Mouse (Mus musculus): Measurements from ENCODE around the gene Isoc2b. TPM values are rescaled to one million over a fixed set of nuclear protein-coding genes. Genes with fewer than 3 reads are reported as not detected.

The Isoc2b gene
- polyA plus RNA-seq, 1 experiment from 2014 or later = 2.6 TPM

DNA sequence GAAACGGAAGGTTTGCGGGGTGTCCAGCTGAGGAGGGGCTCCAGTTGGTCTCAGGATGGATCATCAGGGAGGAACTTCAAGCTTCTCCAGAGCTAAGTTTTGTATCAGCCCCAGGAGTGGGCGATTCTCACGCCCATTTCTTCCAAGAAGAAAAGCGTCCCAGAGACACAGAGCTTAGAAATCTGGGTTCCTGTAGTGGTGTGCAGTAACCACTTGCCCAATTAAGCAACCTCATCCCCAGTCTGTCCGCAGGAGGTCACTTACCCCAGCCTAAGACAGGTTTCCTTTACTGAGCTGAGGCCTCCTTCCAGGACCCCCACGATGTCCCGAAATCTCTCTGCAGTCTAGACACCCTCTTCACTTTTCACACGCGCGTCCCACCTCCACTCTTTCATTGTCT is 7.2 kb upstream of the Isoc2b start:
- H3K27me3 ChIP-seq (ENCODE audit: control insufficient read depth, insufficient read depth, low read length) = no peaks in the 10 kb centered on the region
- WGBS = 8% methylated on average over 11 of the region's 11 CpGs
- no peaks in the 10 kb centered on the region for H3K9me3 ChIP-seq (ENCODE audit: control insufficient read depth, low read length)
- no peak overlapping the region for H3K27ac ChIP-seq (ENCODE audit: low read depth, low read length)
- peak overlapping the region; percentile 41 for H3K4me3 ChIP-seq (ENCODE audit: low read depth, low read length)
- H3K4me1 ChIP-seq (ENCODE audit: control insufficient read depth, insufficient read depth, low read length) = peaks cover 4% of the 10 kb centered on the region
- H3K4me2 ChIP-seq = peak overlapping the region; percentile 89
- no peaks in the 10 kb centered on the region for H3K36me3 ChIP-seq (ENCODE audit: control insufficient read depth, insufficient read depth, low read length)
- ATAC-seq (ENCODE audit: low FRiP score) (peak; percentile 31), DNase-seq (ENCODE audit: low spot score, missing footprints) (no peak)
- peak overlapping the region; percentile 63 for H3K9ac ChIP-seq (ENCODE audit: low read length)

DNA sequence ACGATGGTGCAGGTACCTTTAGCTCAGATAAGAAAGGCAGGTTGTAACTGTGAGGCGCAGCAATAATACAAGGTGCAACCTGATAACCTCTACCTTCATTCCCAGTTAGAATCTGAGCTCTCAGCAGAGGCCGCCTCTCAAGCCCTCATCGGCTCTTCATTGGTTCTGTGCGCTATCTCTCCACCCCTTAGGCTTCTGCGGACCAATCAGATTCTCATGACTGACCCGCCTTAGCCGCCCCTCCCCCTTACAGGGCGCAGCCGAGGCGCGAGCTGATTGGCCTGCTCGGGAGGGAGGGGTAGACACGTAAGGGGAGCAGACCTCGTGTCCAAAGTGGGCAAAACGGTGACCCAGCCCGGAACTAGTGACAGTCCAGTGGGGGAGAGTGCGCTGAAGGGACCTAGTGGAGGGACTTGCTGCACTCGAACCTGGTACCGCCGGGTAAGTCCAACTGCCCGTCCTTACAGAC is 6.7 kb upstream of the Isoc2b start, which contains the start of gene Isoc2a:
Gene Isoc2a (plus strand): TSS at position 401 of the 469 bp plus-strand sequence.
- no peaks in the 10 kb centered on the region for H3K27me3 ChIP-seq (ENCODE audit: control insufficient read depth, insufficient read depth, low read length)
- H3K27ac ChIP-seq (ENCODE audit: low read depth, low read length) = no peak within 1 kb of the TSS
- peaks cover 4% of the 10 kb centered on the region for H3K4me1 ChIP-seq (ENCODE audit: control insufficient read depth, insufficient read depth, low read length)
- H3K9ac ChIP-seq (ENCODE audit: low read length) = peak within 1 kb of the TSS; percentile 63
- WGBS = under 1% methylated on average over 22 of the region's 22 CpGs
- H3K36me3 ChIP-seq (ENCODE audit: control insufficient read depth, insufficient read depth, low read length) = no peaks in the 10 kb centered on the region
- peak within 1 kb of the TSS; percentile 89 for H3K4me2 ChIP-seq
- no peaks in the 10 kb centered on the region for H3K9me3 ChIP-seq (ENCODE audit: control insufficient read depth, low read length)
- DNase-seq (ENCODE audit: low spot score, missing footprints) = peak; percentile 97
- H3K4me3 ChIP-seq (ENCODE audit: low read depth, low read length) = peak within 1 kb of the TSS; percentile 41
- ATAC-seq (ENCODE audit: low FRiP score) = peak; percentile 100

DNA sequence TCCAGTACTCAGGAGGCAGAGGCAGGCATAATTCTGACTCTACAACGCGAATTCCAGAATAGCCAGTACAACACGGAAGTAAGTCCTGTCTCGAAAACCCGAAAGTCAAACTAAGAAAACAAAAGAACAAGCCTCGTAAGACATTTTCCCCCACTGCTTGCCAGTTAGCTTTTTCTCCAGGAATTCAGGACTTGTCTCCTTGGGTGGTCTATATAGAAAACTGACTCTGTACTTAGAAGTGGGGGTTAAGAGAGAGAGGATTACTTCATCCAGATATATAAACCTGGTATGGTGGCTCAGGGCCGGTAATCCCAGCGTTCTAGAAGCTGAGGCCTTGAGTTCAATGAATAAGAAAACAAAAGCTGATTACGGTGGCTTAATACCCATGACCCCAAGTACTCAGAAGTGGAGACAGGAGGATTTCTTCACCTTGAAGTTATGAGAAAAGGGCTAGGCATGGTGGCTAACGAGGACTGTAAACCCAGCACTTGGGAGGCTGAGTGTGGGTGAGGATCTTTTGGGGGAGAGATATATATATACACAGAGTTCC is 3.4 kb downstream of the Isoc2b start:
- 34% methylated on average over 10 of the region's 10 CpGs for WGBS
- Histone ChIP-seq H3K9me3 (ENCODE audit: control insufficient read depth, low read length) (no peaks in the 10 kb centered on the region), H3K36me3 (ENCODE audit: control insufficient read depth, insufficient read depth, low read length) (no peaks in the 10 kb centered on the region), H3K4me3 (ENCODE audit: low read depth, low read length) (peak overlapping the region; percentile 56), H3K9ac (ENCODE audit: low read length) (peak overlapping the region; percentile 75), H3K27ac (ENCODE audit: low read depth, low read length) (no peak overlapping the region), H3K27me3 (ENCODE audit: control insufficient read depth, insufficient read depth, low read length) (no peaks in the 10 kb centered on the region), H3K4me2 (peak overlapping the region; percentile 57), H3K4me1 (ENCODE audit: control insufficient read depth, insufficient read depth, low read length) (peaks cover 4% of the 10 kb centered on the region; the same call in 1 of the 2 replicates)
- no peak for ATAC-seq (ENCODE audit: low FRiP score)
- DNase-seq (ENCODE audit: low spot score, missing footprints) = no peak

DNA sequence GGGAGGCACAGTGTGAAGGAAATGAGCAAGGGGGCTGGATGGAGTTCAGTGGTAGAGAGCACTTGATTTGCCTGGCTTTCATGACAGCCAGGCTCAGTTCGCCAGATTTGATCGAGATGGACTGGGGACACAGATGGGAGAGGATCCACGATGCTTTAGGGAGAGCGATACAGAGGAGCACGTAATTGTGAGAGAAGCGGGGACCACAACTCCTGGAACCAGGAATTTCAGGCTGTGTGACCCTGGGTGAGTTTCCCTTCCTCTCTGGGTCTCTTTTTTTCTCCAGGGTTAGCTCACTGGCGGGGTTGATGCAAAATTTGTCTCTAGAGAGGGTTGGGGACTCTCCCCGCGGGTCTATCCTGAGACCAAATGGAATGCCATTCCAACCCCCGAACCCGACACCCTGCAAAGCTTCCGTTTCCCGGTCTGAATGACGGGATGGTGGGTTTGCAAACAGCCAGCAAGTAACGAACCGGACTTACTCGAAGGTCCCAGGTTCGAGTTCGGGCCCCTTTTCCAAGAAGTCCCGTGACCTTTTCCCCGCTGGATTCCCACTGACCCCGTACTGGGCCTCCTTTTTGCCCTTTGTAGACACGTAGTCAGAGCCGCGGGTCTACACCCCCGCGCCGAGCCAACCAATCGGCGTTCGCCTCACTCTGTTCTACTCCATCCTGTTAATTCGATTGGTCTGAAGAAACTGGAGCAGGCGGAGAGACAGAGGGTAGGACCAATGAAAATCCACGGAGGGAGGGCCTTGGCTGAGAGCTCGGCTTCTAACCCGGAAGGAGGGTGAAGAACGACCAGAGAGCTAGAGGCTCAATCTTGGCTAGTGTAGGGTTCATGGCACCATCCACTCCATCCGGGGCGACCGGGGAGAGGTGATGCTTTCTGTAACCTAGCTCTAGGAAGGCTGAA is 4.2 kb downstream of the Isoc2b start:
- 5% methylated on average over 40 of the region's 40 CpGs for WGBS
- DNase-seq (ENCODE audit: low spot score, missing footprints) = peak; percentile 99
- H3K9ac ChIP-seq (ENCODE audit: low read length) = peak overlapping the region; percentile 75

DNA sequence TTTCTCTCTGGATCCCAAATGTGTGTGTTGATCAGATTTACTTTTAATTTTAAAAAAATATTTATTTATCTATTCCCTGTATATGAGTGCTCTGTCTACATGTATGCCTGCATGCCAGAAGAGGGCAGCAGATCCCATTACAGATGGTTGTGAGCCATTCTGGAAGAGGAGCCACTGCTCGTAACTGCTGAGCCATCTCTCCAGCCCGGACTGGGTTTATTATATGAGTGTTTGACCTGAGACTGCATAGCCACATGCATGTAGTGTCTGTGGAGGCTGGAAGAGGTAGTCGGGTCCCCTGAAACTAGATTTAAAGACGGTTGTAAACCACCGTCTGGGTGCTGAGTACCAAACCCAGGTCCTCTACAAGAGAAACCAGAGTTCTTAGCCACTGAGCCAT is 5.0 kb downstream of the Isoc2b start:
- ATAC-seq (ENCODE audit: low FRiP score) (no peak), DNase-seq (ENCODE audit: low spot score, missing footprints) (no peak)
- peak overlapping the region; percentile 57 for H3K4me2 ChIP-seq
- H3K9ac ChIP-seq (ENCODE audit: low read length) = no peak overlapping the region
- no peaks in the 10 kb centered on the region for H3K36me3 ChIP-seq (ENCODE audit: control insufficient read depth, insufficient read depth, low read length)
- no peak overlapping the region for H3K27ac ChIP-seq (ENCODE audit: low read depth, low read length)
- no peaks in the 10 kb centered on the region for H3K27me3 ChIP-seq (ENCODE audit: control insufficient read depth, insufficient read depth, low read length)
- H3K9me3 ChIP-seq (ENCODE audit: control insufficient read depth, low read length) = no peaks in the 10 kb centered on the region
- H3K4me1 ChIP-seq (ENCODE audit: control insufficient read depth, insufficient read depth, low read length) = peaks cover 4% of the 10 kb centered on the region; the same call in 1 of the 2 replicates
- 59% methylated on average over 5 of the region's 5 CpGs for WGBS
- no peak overlapping the region for H3K4me3 ChIP-seq (ENCODE audit: low read depth, low read length)

More for the DNA sequence above, 4.2 kb downstream of the Isoc2b start:
- H3K9me3 ChIP-seq (ENCODE audit: control insufficient read depth, low read length) = no peaks in the 10 kb centered on the region
- H3K36me3 ChIP-seq (ENCODE audit: control insufficient read depth, insufficient read depth, low read length) = no peaks in the 10 kb centered on the region
- H3K27me3 ChIP-seq (ENCODE audit: control insufficient read depth, insufficient read depth, low read length) = no peaks in the 10 kb centered on the region
- ATAC-seq (ENCODE audit: low FRiP score) = peak; percentile 100
- H3K4me1 ChIP-seq (ENCODE audit: control insufficient read depth, insufficient read depth, low read length) = peaks cover 4% of the 10 kb centered on the region; the same call in 1 of the 2 replicates
- H3K27ac ChIP-seq (ENCODE audit: low read depth, low read length) = no peak overlapping the region
- peak overlapping the region; percentile 56 for H3K4me3 ChIP-seq (ENCODE audit: low read depth, low read length)
- peak overlapping the region; percentile 57 for H3K4me2 ChIP-seq

DNA sequence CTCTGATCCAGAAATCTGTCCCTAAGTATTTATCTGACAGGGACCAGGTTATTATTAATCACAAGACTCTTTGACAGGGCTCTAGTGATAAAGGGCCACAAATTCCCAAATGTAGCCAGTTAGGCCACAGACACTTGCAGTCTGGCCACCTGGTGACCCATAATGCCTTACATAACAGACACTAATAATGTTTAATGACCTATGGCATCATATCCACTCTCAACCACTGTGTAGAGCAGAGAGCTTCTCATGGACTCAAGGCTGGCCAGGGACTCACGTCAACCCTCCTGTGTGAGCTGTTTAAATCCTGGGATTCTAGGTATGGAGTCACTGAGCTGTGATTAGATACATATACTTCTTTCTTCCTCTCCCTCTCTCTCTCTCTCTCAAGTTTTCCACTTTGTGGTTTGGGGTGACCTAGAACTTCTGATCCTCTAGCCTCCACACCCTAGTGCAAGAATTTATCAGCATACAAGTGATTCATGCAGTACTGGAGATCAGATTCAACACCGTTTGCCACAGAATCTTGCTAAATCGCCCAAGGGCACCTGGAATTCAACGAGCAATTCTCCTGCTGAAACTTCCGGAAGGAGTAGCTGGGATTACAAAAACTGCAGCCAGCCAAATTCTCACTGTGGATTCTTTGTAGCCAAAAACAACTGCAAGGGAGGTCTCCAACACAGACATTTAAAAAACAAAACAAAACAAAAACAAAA is 5.8 kb downstream of the Isoc2b start:
- H3K4me1 ChIP-seq (ENCODE audit: control insufficient read depth, insufficient read depth, low read length) = peaks cover 4% of the 10 kb centered on the region; the same call in 1 of the 2 replicates
- no peak for DNase-seq (ENCODE audit: low spot score, missing footprints)
- H3K27ac ChIP-seq (ENCODE audit: low read depth, low read length) = no peak overlapping the region
- H3K36me3 ChIP-seq (ENCODE audit: control insufficient read depth, insufficient read depth, low read length) = no peaks in the 10 kb centered on the region
- no peaks in the 10 kb centered on the region for H3K9me3 ChIP-seq (ENCODE audit: control insufficient read depth, low read length)
- ATAC-seq (ENCODE audit: low FRiP score) = no peak
- H3K27me3 ChIP-seq (ENCODE audit: control insufficient read depth, insufficient read depth, low read length) = no peaks in the 10 kb centered on the region
- no peak overlapping the region for H3K4me3 ChIP-seq (ENCODE audit: low read depth, low read length)
- no peak overlapping the region for H3K9ac ChIP-seq (ENCODE audit: low read length)
- 84% methylated on average over 5 of the region's 5 CpGs for WGBS
- no peak overlapping the region for H3K4me2 ChIP-seq

DNA sequence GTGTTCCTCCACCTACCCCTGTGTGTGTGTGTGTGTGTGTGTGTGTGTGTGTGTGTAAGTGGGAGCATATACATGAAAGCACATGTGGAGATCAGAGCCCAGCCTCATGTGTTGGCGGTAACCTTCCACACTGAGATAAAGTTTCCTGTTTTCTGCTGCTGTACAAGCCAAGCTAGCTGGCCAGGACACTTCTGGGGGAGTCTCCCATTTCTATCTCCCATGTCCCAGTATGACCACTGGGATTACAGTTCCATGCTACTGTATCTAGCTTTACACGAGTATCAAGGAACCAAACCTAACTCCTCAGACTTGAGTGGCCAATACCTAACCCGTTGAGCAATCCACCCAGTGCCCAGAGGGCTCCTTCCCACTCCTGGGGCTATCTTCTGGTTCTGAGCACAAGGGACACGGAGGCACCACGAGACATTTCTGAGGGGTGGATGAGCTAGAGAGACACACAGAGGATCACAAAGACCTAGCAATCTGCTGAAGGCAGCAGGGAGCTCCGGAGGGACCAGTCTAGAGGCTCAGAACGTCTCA is 6.4 kb downstream of the Isoc2b start:
- Histone ChIP-seq H3K36me3 (ENCODE audit: control insufficient read depth, insufficient read depth, low read length) (no peaks in the 10 kb centered on the region), H3K4me3 (ENCODE audit: low read depth, low read length) (no peak overlapping the region), H3K27me3 (ENCODE audit: control insufficient read depth, insufficient read depth, low read length) (no peaks in the 10 kb centered on the region), H3K9me3 (ENCODE audit: control insufficient read depth, low read length) (no peaks in the 10 kb centered on the region), H3K4me2 (no peak overlapping the region), H3K27ac (ENCODE audit: low read depth, low read length) (no peak overlapping the region), H3K9ac (ENCODE audit: low read length) (no peak overlapping the region), H3K4me1 (ENCODE audit: control insufficient read depth, insufficient read depth, low read length) (peaks cover 4% of the 10 kb centered on the region; the same call in 1 of the 2 replicates)
- DNase-seq (ENCODE audit: low spot score, missing footprints) (no peak), ATAC-seq (ENCODE audit: low FRiP score) (no peak)
- WGBS = 75% methylated on average over 7 of the region's 7 CpGs

DNA sequence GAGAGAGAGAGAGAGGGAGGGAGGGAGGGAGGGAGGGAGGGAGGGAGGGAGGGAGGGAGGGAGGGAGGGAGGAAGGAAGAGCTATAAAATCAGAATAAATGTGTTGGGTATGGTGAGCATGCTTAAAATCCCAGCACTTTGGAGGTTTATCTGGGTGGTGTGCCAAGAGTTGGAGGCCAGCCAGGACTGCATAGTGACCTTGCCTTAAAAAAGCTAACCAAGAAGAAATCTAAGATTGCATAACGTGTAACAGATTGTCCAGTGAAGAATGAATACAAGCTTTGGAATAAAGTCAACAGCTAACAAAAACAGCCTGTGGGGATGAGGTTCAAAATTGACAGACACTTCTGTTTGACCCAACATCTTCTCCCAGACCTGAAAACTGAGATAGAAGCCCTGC is 7.0 kb downstream of the Isoc2b start:
- no peaks in the 10 kb centered on the region for H3K9me3 ChIP-seq (ENCODE audit: control insufficient read depth, low read length)
- no peak overlapping the region for H3K4me3 ChIP-seq (ENCODE audit: low read depth, low read length)
- no peak overlapping the region for H3K4me2 ChIP-seq
- ATAC-seq (ENCODE audit: low FRiP score) (no peak), DNase-seq (ENCODE audit: low spot score, missing footprints) (no peak)
- H3K27ac ChIP-seq (ENCODE audit: low read depth, low read length) = no peak overlapping the region
- H3K36me3 ChIP-seq (ENCODE audit: control insufficient read depth, insufficient read depth, low read length) = no peaks in the 10 kb centered on the region
- no peaks in the 10 kb centered on the region for H3K27me3 ChIP-seq (ENCODE audit: control insufficient read depth, insufficient read depth, low read length)
- no peak overlapping the region for H3K9ac ChIP-seq (ENCODE audit: low read length)
- peaks cover 4% of the 10 kb centered on the region; the same call in 1 of the 2 replicates for H3K4me1 ChIP-seq (ENCODE audit: control insufficient read depth, insufficient read depth, low read length)
- WGBS = 83% methylated on average over 1 of the region's 1 CpGs

Measured in midbrain, embryonic 11.5 days (tissue).